Mouse (Mus musculus) lung, postnatal 4 days (tissue): Measurements from ENCODE around the gene Allc.

Experiments
- DNase-seq, 2 experiments: peaks; one replicate each; pipeline ENCODE4 v3.0.0; 2021

Allc gene

GRCm38 (mm10) chr12:28582423-28582822, at the start of gene Allc:
Allc (minus strand) TSS chr12:28582523.
- DNase-seq = no peak

- DNase-seq = no peak
Measured at GRCm38 (mm10) chr12:28628436-28628835, 46.1 kb upstream of the Allc start.

GRCm38 (mm10) chr12:28627092-28627491, 44.8 kb upstream of the Allc start:
- no peak for DNase-seq

- DNase-seq = no peak
Measured at GRCm38 (mm10) chr12:28625407-28625806, 43.1 kb upstream of the Allc start.

GRCm38 (mm10) chr12:28624251-28624650, 41.9 kb upstream of the Allc start:
- no peak for DNase-seq

- DNase-seq = peak; percentile 11 to 55
Measured at GRCm38 (mm10) chr12:28623195-28623594, 40.9 kb upstream of the Allc start, which contains the start of gene Colec11. Colec11 (minus strand) TSS chr12:28623377.

GRCm38 (mm10) chr12:28622641-28623040, 40.3 kb upstream of the Allc start:
- DNase-seq = no peak

- DNase-seq = no peak
Measured at GRCm38 (mm10) chr12:28622167-28622532, 39.8 kb upstream of the Allc start.

GRCm38 (mm10) chr12:28621451-28622166, 39.3 kb upstream of the Allc start:
- no peak for DNase-seq

GRCm38 (mm10) chr12:28617297-28617696, 35.0 kb upstream of the Allc start:
- no peak for DNase-seq

- no peak for DNase-seq
Measured at GRCm38 (mm10) chr12:28614401-28614800, 32.1 kb upstream of the Allc start.

GRCm38 (mm10) chr12:28612391-28612790, 30.1 kb upstream of the Allc start:
- DNase-seq = no peak

GRCm38 (mm10) chr12:28607546-28608305, 25.4 kb upstream of the Allc start:
- no peak for DNase-seq

GRCm38 (mm10) chr12:28603494-28603893, 21.2 kb upstream of the Allc start:
- DNase-seq = no peak

- DNase-seq = no peak
Measured at GRCm38 (mm10) chr12:28602259-28602658, 19.9 kb upstream of the Allc start.

- no peak for DNase-seq
Measured at GRCm38 (mm10) chr12:28598526-28598991, 16.2 kb upstream of the Allc start.

- DNase-seq = no peak
Measured at GRCm38 (mm10) chr12:28598110-28598509, 15.8 kb upstream of the Allc start.

- DNase-seq = no peak
Measured at GRCm38 (mm10) chr12:28597699-28598098, 15.4 kb upstream of the Allc start.

- no peak for DNase-seq
Measured at GRCm38 (mm10) chr12:28596851-28597250, 14.5 kb upstream of the Allc start.

GRCm38 (mm10) chr12:28590428-28590827, 8.1 kb upstream of the Allc start:
- no peak for DNase-seq

GRCm38 (mm10) chr12:28589090-28589868, 7.0 kb upstream of the Allc start:
- DNase-seq = peak; percentile 82

- DNase-seq = no peak
Measured at GRCm38 (mm10) chr12:28587949-28588348, 5.6 kb upstream of the Allc start.

- no peak for DNase-seq
Measured at GRCm38 (mm10) chr12:28584036-28584435, 1.7 kb upstream of the Allc start.
